ENCODE assay signal across 9 mouse cellular contexts in the genomic region with DNA sequence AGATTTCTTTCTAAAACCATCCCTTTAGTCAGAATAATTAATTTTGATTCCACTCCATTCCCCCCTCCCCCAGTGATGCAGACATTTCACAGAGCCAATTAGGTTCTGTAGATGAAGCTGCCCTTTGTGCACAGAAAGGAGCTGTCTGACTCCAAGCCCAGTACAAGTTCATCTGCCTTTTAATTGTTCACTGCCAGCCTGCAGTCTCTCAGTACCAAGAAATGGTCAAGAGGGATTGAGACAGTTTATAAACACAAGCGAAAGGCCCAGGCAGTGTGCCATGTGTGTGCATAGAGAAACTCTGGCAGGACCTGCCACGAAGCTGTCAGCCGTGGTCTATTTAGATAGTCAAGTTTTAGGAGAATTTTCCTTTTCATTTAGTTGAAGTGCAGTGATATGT.
DNase-seq lines count a peak whose midpoint lies in the region; ATAC-seq lines count a peak whose summit lies in the region.
"Had no signal": no experiment of that assay in that cellular context is flagged by ENCODE, and none has a peak within 500 bp of the region (broad histone marks: within the 10 kb centered on the region; RNA-seq: fewer than 3 reads in every experiment).

No protein-coding gene starts in this region.

- H3K9me3 ChIP-seq in forebrain, embryonic 13.5 days (replicated peaks), result no peaks in the 10 kb centered on the region
- H3K9me3 ChIP-seq in forebrain, embryonic 10.5 days, result no peaks in the 10 kb centered on the region
- H3K9me3 ChIP-seq in stomach, embryonic 16.5 days (replicated peaks; ENCODE audit: control insufficient read depth, low read length), result no peaks in the 10 kb centered on the region

- H3K4me2 ChIP-seq in forebrain, embryonic 13.5 days, result no peak overlapping the region; the same call in 1 of the 2 replicates
- no peak overlapping the region for H3K4me2 ChIP-seq in stomach, embryonic 16.5 days (ENCODE audit: low read depth, low read length)
- H3K4me2 ChIP-seq: liver, embryonic 11.5 days had no signal

- DNase-seq in forebrain, embryonic 10.5 days (ENCODE audit: extremely low spot score, low spot score), result no peak
- DNase-seq in retina, postnatal 1 day, result peak; percentile 36
- no peak for DNase-seq in retina, embryonic 14.5 days (ENCODE audit: low spot score)
- peak; percentile 47 for DNase-seq in heart, postnatal 4 days
- DNase-seq in left cerebral cortex, adult 8-10 months (ENCODE audit: low spot score in 2 of 2), result no peak
- DNase-seq in thymus, postnatal 25 days, result no peak

- H3K4me3 ChIP-seq in forebrain, embryonic 13.5 days, result no peak overlapping the region
- no peak overlapping the region for H3K4me3 ChIP-seq in forebrain, embryonic 10.5 days
- no peak overlapping the region for H3K4me3 ChIP-seq in stomach, embryonic 16.5 days (replicated peaks; ENCODE audit: low read length)

- peak overlapping the region; percentile 7; the same call in 1 of the 2 replicates for H3K27ac ChIP-seq in forebrain, embryonic 13.5 days
- H3K27ac ChIP-seq in forebrain, embryonic 10.5 days, result no peak overlapping the region
- peak overlapping the region; percentile 44 for H3K27ac ChIP-seq in stomach, embryonic 16.5 days (ENCODE audit: low read length)

- H3K27me3 ChIP-seq in forebrain, embryonic 13.5 days, result no peaks in the 10 kb centered on the region
- no peaks in the 10 kb centered on the region for H3K27me3 ChIP-seq in forebrain, embryonic 10.5 days (ENCODE audit: poor library complexity, severe bottlenecking)
- no peaks in the 10 kb centered on the region for H3K27me3 ChIP-seq in stomach, embryonic 16.5 days (ENCODE audit: control insufficient read depth, insufficient read depth, low read length)

- peak; percentile 68 for ATAC-seq in forebrain, embryonic 13.5 days
- peak; percentile 55; the same call in 1 of the 2 replicates for ATAC-seq in stomach, embryonic 16.5 days (ENCODE audit: insufficient read depth, low FRiP score)

- H3K9ac ChIP-seq in forebrain, embryonic 13.5 days, result no peak overlapping the region
- H3K9ac ChIP-seq in stomach, embryonic 16.5 days (ENCODE audit: low read length), result no peak overlapping the region

- H3K36me3 ChIP-seq in forebrain, embryonic 13.5 days (ENCODE audit: poor library complexity, severe bottlenecking), result no peaks in the 10 kb centered on the region
- H3K36me3 ChIP-seq in forebrain, embryonic 10.5 days (replicated peaks), result no peaks in the 10 kb centered on the region
- H3K36me3 ChIP-seq in stomach, embryonic 16.5 days (ENCODE audit: control insufficient read depth, insufficient read depth, low read length), result no peaks in the 10 kb centered on the region

- H3K4me1 ChIP-seq in forebrain, embryonic 13.5 days, result peaks cover 31% of the 10 kb centered on the region
- H3K4me1 ChIP-seq in forebrain, embryonic 10.5 days, result peaks cover 49% of the 10 kb centered on the region
- H3K4me1 ChIP-seq in stomach, embryonic 16.5 days (ENCODE audit: control insufficient read depth, insufficient read depth, low read length), result peaks cover 29% of the 10 kb centered on the region

- WGBS in forebrain, embryonic 13.5 days, result 45% methylated on average over 3 of the region's 3 CpGs
- WGBS in forebrain, embryonic 10.5 days, result 87% methylated on average over 3 of the region's 3 CpGs
- WGBS in stomach, embryonic 16.5 days, result 35% methylated on average over 3 of the region's 3 CpGs

Comparison
In these comparisons a context has a peak if more than half of its experiments do, and no peak if none do; other contexts are left out.
1. DNase-seq: peak in retina, postnatal 1 day (single experiment) and heart, postnatal 4 days (single experiment); none in forebrain, embryonic 10.5 days (single experiment), retina, embryonic 14.5 days (single experiment), left cerebral cortex, adult 8-10 months (0 of 2) and thymus, postnatal 25 days (single experiment).